Mouse (Mus musculus): ENCODE measurements around the gene Eif4g3.

Eif4g3 gene

GRCm38 (mm10) chr4:138100456-138100855 is 107.6 kb downstream of the Eif4g3 start:
- H3K27me3 ChIP-seq (ENCODE audit: insufficient read depth, low read length), result no peaks in the 10 kb centered on the region
- H3K9me3 ChIP-seq (ENCODE audit: low read length), result no peaks in the 10 kb centered on the region
- TF ChIP-seq NANOG (IDR thresholded peaks at IDR 0.05; ENCODE audit: borderline replicate concordance, low read length) (no peak), CTCF (conservative IDR thresholded peaks at IDR 0.05; ENCODE audit: low read length) (no peak), POU5F1 (IDR thresholded peaks at IDR 0.05; ENCODE audit: borderline replicate concordance, low read length) (no peak)
- H3K4me1 ChIP-seq (replicated peaks; ENCODE audit: low read depth, low read length), result peaks cover 3% of the 10 kb centered on the region; the same call in 1 of the 2 replicates
- H3K36me3 ChIP-seq (ENCODE audit: insufficient read depth, low read length), result peaks cover 69% of the 10 kb centered on the region
- no peak overlapping the region for H3K4me3 ChIP-seq (replicated peaks; ENCODE audit: low read length)

GRCm38 (mm10) chr4:138101795-138102194 is 109.0 kb downstream of the Eif4g3 start:
- H3K36me3 ChIP-seq (ENCODE audit: insufficient read depth, low read length), result peaks cover 79% of the 10 kb centered on the region
- TF ChIP-seq CTCF (conservative IDR thresholded peaks at IDR 0.05; ENCODE audit: low read length) (no peak), NANOG (IDR thresholded peaks at IDR 0.05; ENCODE audit: borderline replicate concordance, low read length) (no peak), POU5F1 (IDR thresholded peaks at IDR 0.05; ENCODE audit: borderline replicate concordance, low read length) (no peak)
- H3K9me3 ChIP-seq (ENCODE audit: low read length), result no peaks in the 10 kb centered on the region
- no peak overlapping the region for H3K4me3 ChIP-seq (replicated peaks; ENCODE audit: low read length)
- H3K27me3 ChIP-seq (ENCODE audit: insufficient read depth, low read length), result no peaks in the 10 kb centered on the region
- no peaks in the 10 kb centered on the region for H3K4me1 ChIP-seq (replicated peaks; ENCODE audit: low read depth, low read length)

- Histone ChIP-seq H3K4me3 (replicated peaks; ENCODE audit: low read length) (no peak overlapping the region), H3K9me3 (ENCODE audit: low read length) (no peaks in the 10 kb centered on the region), H3K27me3 (ENCODE audit: insufficient read depth, low read length) (no peaks in the 10 kb centered on the region), H3K4me1 (replicated peaks; ENCODE audit: low read depth, low read length) (no peaks in the 10 kb centered on the region), H3K36me3 (ENCODE audit: insufficient read depth, low read length) (peaks cover 76% of the 10 kb centered on the region)
- TF ChIP-seq POU5F1 (IDR thresholded peaks at IDR 0.05; ENCODE audit: borderline replicate concordance, low read length) (no peak), CTCF (conservative IDR thresholded peaks at IDR 0.05; ENCODE audit: low read length) (no peak), NANOG (IDR thresholded peaks at IDR 0.05; ENCODE audit: borderline replicate concordance, low read length) (no peak)
Measured at GRCm38 (mm10) chr4:138102413-138102812, 109.6 kb downstream of the Eif4g3 start.

- no peaks in the 10 kb centered on the region for H3K27me3 ChIP-seq (ENCODE audit: insufficient read depth, low read length)
- H3K4me3 ChIP-seq (replicated peaks; ENCODE audit: low read length), result no peak overlapping the region
- no peaks in the 10 kb centered on the region for H3K9me3 ChIP-seq (ENCODE audit: low read length)
- peaks cover 76% of the 10 kb centered on the region for H3K36me3 ChIP-seq (ENCODE audit: insufficient read depth, low read length)
- no peak for TF ChIP-seq NANOG (IDR thresholded peaks at IDR 0.05; ENCODE audit: borderline replicate concordance, low read length)
- no peak for TF ChIP-seq POU5F1 (IDR thresholded peaks at IDR 0.05; ENCODE audit: borderline replicate concordance, low read length)
- no peak for TF ChIP-seq CTCF (conservative IDR thresholded peaks at IDR 0.05; ENCODE audit: low read length)
- no peaks in the 10 kb centered on the region for H3K4me1 ChIP-seq (replicated peaks; ENCODE audit: low read depth, low read length)
Measured at GRCm38 (mm10) chr4:138104967-138105366, 112.1 kb downstream of the Eif4g3 start.

GRCm38 (mm10) chr4:138107441-138108409 is 114.9 kb downstream of the Eif4g3 start:
- peak; percentile 66 for TF ChIP-seq CTCF (conservative IDR thresholded peaks at IDR 0.05; ENCODE audit: low read length)
- TF ChIP-seq POU5F1 (IDR thresholded peaks at IDR 0.05; ENCODE audit: borderline replicate concordance, low read length), result no peak

GRCm38 (mm10) chr4:138108541-138108940 is 115.7 kb downstream of the Eif4g3 start:
- Histone ChIP-seq H3K9me3 (ENCODE audit: low read length) (no peaks in the 10 kb centered on the region), H3K4me1 (replicated peaks; ENCODE audit: low read depth, low read length) (no peaks in the 10 kb centered on the region), H3K27me3 (ENCODE audit: insufficient read depth, low read length) (no peaks in the 10 kb centered on the region), H3K4me3 (replicated peaks; ENCODE audit: low read length) (no peak overlapping the region), H3K36me3 (ENCODE audit: insufficient read depth, low read length) (peaks cover 60% of the 10 kb centered on the region)
- TF ChIP-seq CTCF (conservative IDR thresholded peaks at IDR 0.05; ENCODE audit: low read length), result no peak
- no peak for TF ChIP-seq POU5F1 (IDR thresholded peaks at IDR 0.05; ENCODE audit: borderline replicate concordance, low read length)
- TF ChIP-seq NANOG (IDR thresholded peaks at IDR 0.05; ENCODE audit: borderline replicate concordance, low read length), result no peak

More at GRCm38 (mm10) chr4:138107441-138108409, 114.9 kb downstream of the Eif4g3 start:
- no peaks in the 10 kb centered on the region for H3K27me3 ChIP-seq (ENCODE audit: insufficient read depth, low read length)
- H3K9me3 ChIP-seq (ENCODE audit: low read length), result no peaks in the 10 kb centered on the region
- H3K4me3 ChIP-seq (replicated peaks; ENCODE audit: low read length), result no peak overlapping the region
- peaks cover 68% of the 10 kb centered on the region for H3K36me3 ChIP-seq (ENCODE audit: insufficient read depth, low read length)
- no peaks in the 10 kb centered on the region for H3K4me1 ChIP-seq (replicated peaks; ENCODE audit: low read depth, low read length)

GRCm38 (mm10) chr4:138109332-138109731 is 116.5 kb downstream of the Eif4g3 start:
- no peaks in the 10 kb centered on the region for H3K9me3 ChIP-seq (ENCODE audit: low read length)
- H3K27me3 ChIP-seq (ENCODE audit: insufficient read depth, low read length), result no peaks in the 10 kb centered on the region
- TF ChIP-seq CTCF (conservative IDR thresholded peaks at IDR 0.05; ENCODE audit: low read length) (no peak), POU5F1 (IDR thresholded peaks at IDR 0.05; ENCODE audit: borderline replicate concordance, low read length) (no peak), NANOG (IDR thresholded peaks at IDR 0.05; ENCODE audit: borderline replicate concordance, low read length) (no peak)
- H3K4me3 ChIP-seq (replicated peaks; ENCODE audit: low read length), result no peak overlapping the region
- H3K36me3 ChIP-seq (ENCODE audit: insufficient read depth, low read length), result peaks cover 55% of the 10 kb centered on the region
- H3K4me1 ChIP-seq (replicated peaks; ENCODE audit: low read depth, low read length), result no peaks in the 10 kb centered on the region

- peaks cover 43% of the 10 kb centered on the region for H3K36me3 ChIP-seq (ENCODE audit: insufficient read depth, low read length)
- no peaks in the 10 kb centered on the region for H3K9me3 ChIP-seq (ENCODE audit: low read length)
- TF ChIP-seq CTCF (conservative IDR thresholded peaks at IDR 0.05; ENCODE audit: low read length) (no peak), POU5F1 (IDR thresholded peaks at IDR 0.05; ENCODE audit: borderline replicate concordance, low read length) (no peak), NANOG (IDR thresholded peaks at IDR 0.05; ENCODE audit: borderline replicate concordance, low read length) (no peak)
- no peaks in the 10 kb centered on the region for H3K4me1 ChIP-seq (replicated peaks; ENCODE audit: low read depth, low read length)
- H3K4me3 ChIP-seq (replicated peaks; ENCODE audit: low read length), result no peak overlapping the region
- no peaks in the 10 kb centered on the region for H3K27me3 ChIP-seq (ENCODE audit: insufficient read depth, low read length)
Measured at GRCm38 (mm10) chr4:138111858-138112257, 119.0 kb downstream of the Eif4g3 start.
